ENCODE assay signal across 1 mouse cellular context in genomic region chr9:64960117-64960977, GRCm38 (mm10).
TF ChIP-seq lines count a peak whose summit lies in the region.

Gene Ints14 (plus strand): TSS chr9:64960905.

TF ChIP-seq in MEL, 35 proteins besides CTCF, POLR2A, EP300 and RAD21 (continued from another document):
- TF ChIP-seq TBP (IDR thresholded peaks at IDR 0.05; ENCODE audit: low read depth, low read length) (peak; percentile 92), MYC (IDR thresholded peaks at IDR 0.05; ENCODE audit: low read depth, low read length) (peak; percentile 74), MAX (IDR thresholded peaks at IDR 0.05; ENCODE audit: low read length) (peak; percentile 78)
